Mouse (Mus musculus): ENCODE results near the gene Fbln5.

GRCm38 (mm10) chr12:101774116-101774515 lies 44.7 kb downstream of the Fbln5 start:
- no peak for TF ChIP-seq CTCF (IDR thresholded peaks at IDR 0.05; ENCODE audit: low read depth, low read length)
- TF ChIP-seq POLR2A (IDR thresholded peaks at IDR 0.05; ENCODE audit: extremely low read depth, insufficient read depth, low read length): no peak
